Mouse (Mus musculus) layer of hippocampus, postnatal 36 days (tissue): ENCODE results near the gene Gm8050. TPM values are rescaled to one million over a fixed set of nuclear protein-coding genes. Genes with fewer than 3 reads are reported as not detected.
A peak's percentile ranks its signal among the peaks of the same experiment; 100 is the strongest.
"Not testable (repeated sequence)": the region's sequence is repeated elsewhere in the genome, so short reads cannot be mapped to it uniquely, and the experiment has no call there.

Source experiments
- DNase-seq, 2 experiments: peaks; one replicate each; pipeline ENCODE4 v3.0.0; 2022
- total RNA-seq, 2 experiments: library from RNA; stranded (reverse); gene quantifications; 2 replicates each; pipeline ENCODE4 v1.2.3; 2021

Gene Gm8050
- total RNA-seq, result not detected

DNA sequence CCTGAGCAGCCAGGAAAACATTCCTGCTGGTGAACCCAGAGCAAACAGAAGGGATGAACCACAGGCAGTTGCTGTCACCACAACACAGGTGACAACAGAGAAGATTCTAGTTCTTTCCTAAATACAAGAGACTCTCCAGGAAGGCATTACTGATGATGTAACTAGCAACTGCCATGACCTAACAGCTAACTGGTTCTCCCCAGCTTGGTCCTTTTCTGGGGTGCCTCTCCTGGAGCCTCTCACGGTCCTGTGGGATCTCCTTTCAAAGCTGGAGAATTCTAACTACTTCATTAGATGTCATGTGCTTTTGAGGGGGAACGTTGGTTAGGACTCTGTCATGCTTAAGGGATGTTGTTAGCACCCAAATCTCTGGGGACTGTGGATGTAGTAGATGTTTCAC is at the start of gene Gm8050:
TSS of gene Gm8050 (minus strand) at position 101 of the 400 bp plus-strand sequence.
- DNase-seq, result not testable (repeated sequence)

GRCm38 (mm10) chr14:6757231-6757536 is 37.1 kb upstream of the Gm8050 start:
- peak in 1 of 2 experiments; percentile 1 for DNase-seq

GRCm38 (mm10) chr14:6756384-6757230 is 36.6 kb upstream of the Gm8050 start:
- DNase-seq, result peak; percentile 0 to 2

GRCm38 (mm10) chr14:6742232-6742631 is 22.2 kb upstream of the Gm8050 start, which contains the start of gene Gm3636:
Gm3636 (minus strand) TSS chr14:6742332.
- DNase-seq, result not testable (repeated sequence)

DNA sequence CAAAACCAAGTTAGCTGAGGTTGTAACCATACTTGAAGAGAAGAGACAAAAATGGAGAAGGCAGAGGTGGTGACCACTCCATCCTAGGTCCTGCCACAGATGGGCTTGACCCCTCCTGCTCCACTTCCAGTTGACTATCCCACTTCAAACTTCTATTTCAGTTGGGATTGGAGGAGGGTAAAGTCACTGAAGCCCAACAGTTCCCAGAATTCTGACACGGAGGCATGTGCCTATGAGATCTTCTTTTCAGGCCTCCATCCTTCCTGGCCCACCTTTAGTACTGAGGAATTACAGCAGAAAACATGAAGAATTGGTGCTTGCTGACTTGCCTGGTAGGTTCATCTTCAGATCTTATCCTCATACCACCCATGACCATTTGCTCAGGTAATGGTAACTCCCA is 36.0 kb downstream of the Gm8050 start, which contains the start of gene Gm10251:
TSS of gene Gm10251 (minus strand) at position 101 of the 400 bp plus-strand sequence.
- not testable (repeated sequence) for DNase-seq

Other genes with a start within 250 kb of the Gm8050 start
- not detected for gene Gm8356, start 183.0 kb downstream of the Gm8050 start, total RNA-seq
- gene Gm3629, start 129.6 kb downstream of the Gm8050 start, total RNA-seq, result 1 to 10 TPM; 1.0 to 1.3 TPM
- not detected for gene Gm3460, start 97.8 kb downstream of the Gm8050 start, total RNA-seq
- not detected for gene Gm10251, start 36.1 kb downstream of the Gm8050 start, total RNA-seq
- 1 to 10 TPM; 3.2 to 5.2 TPM for gene Gm3636, start 22.1 kb upstream of the Gm8050 start, total RNA-seq
- under 1 TPM in 1 of 2 experiments, not detected in 1; 0.30 TPM for gene Gm8362, start 54.2 kb upstream of the Gm8050 start, total RNA-seq
- not detected for gene Gm3642, start 120.1 kb upstream of the Gm8050 start, total RNA-seq
- under 1 TPM; 0.76 to 0.97 TPM for gene Gm3667, start 169.7 kb upstream of the Gm8050 start, total RNA-seq